Mouse (Mus musculus): ENCODE data around the gene Gimap4. TPM values are rescaled to one million over a fixed set of nuclear protein-coding genes. Genes with fewer than 3 reads are reported as not detected.

The Gimap4 gene
- total RNA-seq, 1 experiment: 0.67 TPM

GRCm38 (mm10) chr6:48696830-48697554 is 12.6 kb downstream of the Gimap4 start:
- no peaks in the 10 kb centered on the region for H3K4me1 ChIP-seq (ENCODE audit: control insufficient read depth in 2 of 2, insufficient read depth in 2 of 2, low read length in 2 of 2, poor library complexity in 1 of 2)
- no peaks in the 10 kb centered on the region for H3K36me3 ChIP-seq (ENCODE audit: control insufficient read depth, insufficient read depth, low read length, poor library complexity, severe bottlenecking)
- DNase-seq (ENCODE audit: low read depth, low spot score): no peak
- TF ChIP-seq ZC3H11A (IDR thresholded peaks at IDR 0.05; ENCODE audit: borderline replicate concordance, low read depth, low read length) (no peak), ZNF384 (IDR thresholded peaks at IDR 0.05; ENCODE audit: low read depth, low read length) (no peak), CHD2 (IDR thresholded peaks at IDR 0.05; ENCODE audit: low read depth, low read length) (no peak), HCFC1 (IDR thresholded peaks at IDR 0.05; ENCODE audit: borderline replicate concordance, insufficient read depth, low read length) (no peak), MAFK (IDR thresholded peaks at IDR 0.05; ENCODE audit: insufficient read depth, low read depth, low read length) (no peak)
- no peaks in the 10 kb centered on the region for H3K9me3 ChIP-seq (ENCODE audit: control insufficient read depth, insufficient read depth, low read depth, low read length)
- H3K27ac ChIP-seq (ENCODE audit: insufficient read depth, low read depth, low read length, poor library complexity, severe bottlenecking): no peak overlapping the region
- H3K4me3 ChIP-seq (ENCODE audit: insufficient read depth in 1 of 2, low read depth in 1 of 2, low read length in 2 of 2, poor library complexity in 1 of 2, severe bottlenecking in 1 of 2): no peak overlapping the region
- H3K9ac ChIP-seq (ENCODE audit: insufficient read depth, low read depth, low read length, poor library complexity, severe bottlenecking): no peak overlapping the region
- in situ Hi-C loops (cut with MboI; ENCODE audit: low sequenced_read_pairs in 2 of 2, unreplicated experiment in 2 of 2): no loop called here

DNA sequence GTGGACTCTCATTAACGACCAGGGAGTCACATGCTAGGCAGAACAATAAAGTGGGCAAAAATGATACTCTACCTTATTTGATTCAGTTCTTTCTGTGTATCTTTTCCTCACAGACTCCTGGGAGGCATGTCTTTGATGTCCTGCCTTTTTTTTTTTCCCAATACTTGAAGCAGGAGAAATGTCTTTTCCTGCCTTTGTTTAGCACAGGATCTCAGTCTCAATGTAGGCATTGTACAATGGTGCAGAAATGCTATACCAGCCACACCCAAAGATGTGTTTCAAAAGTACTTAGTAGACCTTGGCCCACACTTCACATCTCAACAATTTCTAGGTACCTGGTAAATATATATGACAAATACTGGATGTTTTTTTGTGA is 13.2 kb downstream of the Gimap4 start:
- no peak for DNase-seq (ENCODE audit: low read depth, low spot score)
- no peak overlapping the region for H3K9ac ChIP-seq (ENCODE audit: insufficient read depth, low read depth, low read length, poor library complexity, severe bottlenecking)
- no peak overlapping the region for H3K4me3 ChIP-seq (ENCODE audit: insufficient read depth in 1 of 2, low read depth in 1 of 2, low read length in 2 of 2, poor library complexity in 1 of 2, severe bottlenecking in 1 of 2)
- TF ChIP-seq HCFC1 (IDR thresholded peaks at IDR 0.05; ENCODE audit: borderline replicate concordance, insufficient read depth, low read length): no peak
- TF ChIP-seq ZNF384 (IDR thresholded peaks at IDR 0.05; ENCODE audit: low read depth, low read length): no peak
- no peak for TF ChIP-seq MAFK (IDR thresholded peaks at IDR 0.05; ENCODE audit: insufficient read depth, low read depth, low read length)
- TF ChIP-seq CHD2 (IDR thresholded peaks at IDR 0.05; ENCODE audit: low read depth, low read length): no peak
- TF ChIP-seq ZC3H11A (IDR thresholded peaks at IDR 0.05; ENCODE audit: borderline replicate concordance, low read depth, low read length): no peak
- no peaks in the 10 kb centered on the region for H3K9me3 ChIP-seq (ENCODE audit: control insufficient read depth, insufficient read depth, low read depth, low read length)
- no peaks in the 10 kb centered on the region for H3K36me3 ChIP-seq (ENCODE audit: control insufficient read depth, insufficient read depth, low read length, poor library complexity, severe bottlenecking)
- in situ Hi-C loops (cut with MboI; ENCODE audit: low sequenced_read_pairs in 2 of 2, unreplicated experiment in 2 of 2): no loop called here
- no peaks in the 10 kb centered on the region for H3K4me1 ChIP-seq (ENCODE audit: control insufficient read depth in 2 of 2, insufficient read depth in 2 of 2, low read length in 2 of 2, poor library complexity in 1 of 2)
- no peak overlapping the region for H3K27ac ChIP-seq (ENCODE audit: insufficient read depth, low read depth, low read length, poor library complexity, severe bottlenecking)

GRCm38 (mm10) chr6:48698066-48698856 is 13.9 kb downstream of the Gimap4 start:
- Histone ChIP-seq H3K9me3 (ENCODE audit: control insufficient read depth, insufficient read depth, low read depth, low read length) (no peaks in the 10 kb centered on the region), H3K27ac (ENCODE audit: insufficient read depth, low read depth, low read length, poor library complexity, severe bottlenecking) (no peak overlapping the region), H3K4me3 (ENCODE audit: insufficient read depth in 1 of 2, low read depth in 1 of 2, low read length in 2 of 2, poor library complexity in 1 of 2, severe bottlenecking in 1 of 2) (no peak overlapping the region), H3K9ac (ENCODE audit: insufficient read depth, low read depth, low read length, poor library complexity, severe bottlenecking) (no peak overlapping the region), H3K4me1 (ENCODE audit: control insufficient read depth in 2 of 2, insufficient read depth in 2 of 2, low read length in 2 of 2, poor library complexity in 1 of 2) (no peaks in the 10 kb centered on the region), H3K36me3 (ENCODE audit: control insufficient read depth, insufficient read depth, low read length, poor library complexity, severe bottlenecking) (no peaks in the 10 kb centered on the region)
- no peak for DNase-seq (ENCODE audit: low read depth, low spot score)
- TF ChIP-seq CHD2 (IDR thresholded peaks at IDR 0.05; ENCODE audit: low read depth, low read length): no peak
- no peak for TF ChIP-seq MAFK (IDR thresholded peaks at IDR 0.05; ENCODE audit: insufficient read depth, low read depth, low read length)
- no peak for TF ChIP-seq HCFC1 (IDR thresholded peaks at IDR 0.05; ENCODE audit: borderline replicate concordance, insufficient read depth, low read length)
- no peak for TF ChIP-seq ZC3H11A (IDR thresholded peaks at IDR 0.05; ENCODE audit: borderline replicate concordance, low read depth, low read length)
- no peak for TF ChIP-seq ZNF384 (IDR thresholded peaks at IDR 0.05; ENCODE audit: low read depth, low read length)
- in situ Hi-C loops (cut with MboI; ENCODE audit: low sequenced_read_pairs in 2 of 2, unreplicated experiment in 2 of 2): no loop called here

GRCm38 (mm10) chr6:48698888-48699287 is 14.5 kb downstream of the Gimap4 start:
- in situ Hi-C loops (cut with MboI; ENCODE audit: low sequenced_read_pairs in 2 of 2, unreplicated experiment in 2 of 2): no loop called here
- no peak for TF ChIP-seq ZNF384 (IDR thresholded peaks at IDR 0.05; ENCODE audit: low read depth, low read length)
- no peak for TF ChIP-seq HCFC1 (IDR thresholded peaks at IDR 0.05; ENCODE audit: borderline replicate concordance, insufficient read depth, low read length)
- no peak for TF ChIP-seq ZC3H11A (IDR thresholded peaks at IDR 0.05; ENCODE audit: borderline replicate concordance, low read depth, low read length)
- DNase-seq (ENCODE audit: low read depth, low spot score): no peak
- Histone ChIP-seq H3K4me3 (ENCODE audit: insufficient read depth in 1 of 2, low read depth in 1 of 2, low read length in 2 of 2, poor library complexity in 1 of 2, severe bottlenecking in 1 of 2) (no peak overlapping the region), H3K36me3 (ENCODE audit: control insufficient read depth, insufficient read depth, low read length, poor library complexity, severe bottlenecking) (no peaks in the 10 kb centered on the region), H3K9me3 (ENCODE audit: control insufficient read depth, insufficient read depth, low read depth, low read length) (no peaks in the 10 kb centered on the region), H3K9ac (ENCODE audit: insufficient read depth, low read depth, low read length, poor library complexity, severe bottlenecking) (no peak overlapping the region), H3K27ac (ENCODE audit: insufficient read depth, low read depth, low read length, poor library complexity, severe bottlenecking) (no peak overlapping the region), H3K4me1 (ENCODE audit: control insufficient read depth in 2 of 2, insufficient read depth in 2 of 2, low read length in 2 of 2, poor library complexity in 1 of 2) (no peaks in the 10 kb centered on the region)

Measured in ES-E14 (cell line).